Mouse (Mus musculus) embryonic facial prominence, embryonic 14.5 days (tissue): ENCODE measurements around the gene Prdm16. TPM values are rescaled to one million over a fixed set of nuclear protein-coding genes. Genes with fewer than 3 reads are reported as not detected.

Experiments used
- ATAC-seq: fragments of 200-750 bp; cut with Nextera tagmentation; 2 replicates; pipeline ENCODE4 v1.8.0; 2017; ENCODE audit warnings: low read depth, moderate number of reproducible peaks, moderate TSS enrichment
- DNase-seq: peaks from one replicate; pipeline ENCODE4 v3.0.0-alpha.2; 2015; ENCODE audit warnings: low spot score
- H3K27ac ChIP-seq: fragments of 300-500 bp; sonication (generic); replicated peaks from 2 replicates; pipeline ENCODE4 v1.5.1; 2014; ENCODE audit warnings: low read depth, mild to moderate bottlenecking, low read length, moderate library complexity
- H3K27me3 ChIP-seq: fragments of 300-500 bp; sonication (generic); replicated peaks from 2 replicates; pipeline ENCODE4 v1.6.1; 2014; ENCODE audit warnings: low read length; ENCODE audit not compliant: control insufficient read depth, insufficient read depth
- H3K36me3 ChIP-seq: fragments of 300-500 bp; sonication (generic); 2 replicates; pipeline ENCODE4 v1.6.1; 2014; ENCODE audit warnings: low read length, mixed read lengths; ENCODE audit not compliant: control insufficient read depth, insufficient read depth
- H3K4me1 ChIP-seq: fragments of 300-500 bp; sonication (generic); 2 replicates; pipeline ENCODE4 v1.6.1; 2014; ENCODE audit warnings: antibody characterized with exemption, low read length; ENCODE audit not compliant: control insufficient read depth, insufficient read depth
- H3K4me2 ChIP-seq: fragments of 300-500 bp; sonication (generic); 2 replicates; pipeline ENCODE4 v1.6.1; 2014; ENCODE audit warnings: low read depth, mild to moderate bottlenecking, low read length, moderate library complexity, mixed read lengths
- H3K4me3 ChIP-seq: fragments of 300-500 bp; sonication (generic); 2 replicates; pipeline ENCODE4 v1.5.1; 2014; ENCODE audit warnings: low read depth, mild to moderate bottlenecking, low read length
- H3K9ac ChIP-seq: fragments of 300-500 bp; sonication (generic); 2 replicates; pipeline ENCODE4 v1.6.1; 2014; ENCODE audit warnings: low read depth, mild to moderate bottlenecking, low read length, moderate library complexity, mixed read lengths
- H3K9me3 ChIP-seq: fragments of 300-500 bp; sonication (generic); 2 replicates; pipeline ENCODE4 v1.6.1; 2016; ENCODE audit warnings: low read length; ENCODE audit not compliant: control insufficient read depth
- WGBS: fragments of 180-500 bp; shearing (Covaris S2); extraction: QIAGEN DNeasy Blood & Tissue Kit; methylation state at CpG from one replicate; pipeline ENCODE4 v1.1.7; 2014; 5-methylcytosine and 5-hydroxymethylcytosine counted together
- polyA plus RNA-seq: library from polyadenylated mRNA; unstranded; fragments of >200 nt; fragmentation: Nextera tagmentation; extraction: Ambion mirVana; gene quantifications from 2 replicates; pipeline ENCODE4 v1.2.1, GENCODE M21; 2014

The Prdm16 gene
- polyA plus RNA-seq, 1 experiment from 2014 or later, result 12.7 TPM

DNA sequence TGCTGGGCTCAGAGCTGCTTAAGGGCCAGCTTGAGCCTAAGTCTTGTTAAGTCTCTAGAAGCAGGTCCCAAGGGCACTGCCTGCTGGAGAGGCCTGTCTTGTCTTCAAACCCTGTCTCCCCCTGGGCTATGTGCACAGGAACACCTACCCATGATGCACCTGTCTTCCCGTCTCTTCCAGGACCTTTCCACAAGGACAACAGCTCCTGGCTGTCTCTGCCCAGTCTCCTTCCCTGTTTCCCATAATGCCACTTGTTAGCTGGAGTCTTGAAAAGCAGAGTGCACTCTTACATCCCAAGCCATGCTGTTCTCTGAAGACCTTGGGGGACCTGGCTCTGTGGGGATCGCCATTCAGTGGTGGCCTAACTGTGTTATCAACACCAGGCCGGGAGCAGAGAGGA, 35.7 kb downstream of the Prdm16 start:
- no peak overlapping the region for H3K9ac ChIP-seq
- peaks cover 21% of the 10 kb centered on the region for H3K4me1 ChIP-seq
- no peak for DNase-seq
- no peak overlapping the region for H3K4me2 ChIP-seq
- no peak for ATAC-seq
- no peak overlapping the region for H3K4me3 ChIP-seq
- H3K9me3 ChIP-seq, result no peaks in the 10 kb centered on the region
- no peaks in the 10 kb centered on the region for H3K27me3 ChIP-seq
- WGBS, result 51% methylated on average over 3 of the region's 3 CpGs
- H3K36me3 ChIP-seq, result no peaks in the 10 kb centered on the region
- H3K27ac ChIP-seq, result no peak overlapping the region

DNA sequence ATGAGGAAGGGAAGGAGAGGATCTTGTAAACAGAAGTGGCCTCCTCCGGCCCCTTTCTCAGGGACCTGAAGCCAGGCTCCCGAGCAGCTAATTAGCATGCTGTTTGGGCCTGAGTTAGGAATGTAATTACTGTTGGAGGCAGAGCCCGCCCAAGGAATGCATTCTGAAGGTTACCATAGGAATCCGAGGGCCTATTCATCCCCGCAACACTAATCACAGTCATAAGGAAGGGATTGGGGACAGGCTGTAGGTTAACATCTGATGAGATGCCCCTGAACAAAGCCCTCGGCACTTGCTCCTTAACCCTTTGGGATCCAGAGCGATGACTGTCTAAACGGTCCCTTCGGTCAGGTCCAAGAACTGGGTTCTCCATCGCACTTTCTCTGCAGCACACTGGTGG, 36.7 kb downstream of the Prdm16 start:
- peak; percentile 70 for DNase-seq
- Histone ChIP-seq H3K4me2 (no peak overlapping the region), H3K9me3 (no peaks in the 10 kb centered on the region), H3K27ac (no peak overlapping the region), H3K9ac (no peak overlapping the region), H3K4me1 (peaks cover 21% of the 10 kb centered on the region), H3K27me3 (no peaks in the 10 kb centered on the region), H3K36me3 (no peaks in the 10 kb centered on the region), H3K4me3 (no peak overlapping the region)
- peak; percentile 34; the same call in 1 of the 2 replicates for ATAC-seq
- WGBS, result 24% methylated on average over 10 of the region's 10 CpGs

DNA sequence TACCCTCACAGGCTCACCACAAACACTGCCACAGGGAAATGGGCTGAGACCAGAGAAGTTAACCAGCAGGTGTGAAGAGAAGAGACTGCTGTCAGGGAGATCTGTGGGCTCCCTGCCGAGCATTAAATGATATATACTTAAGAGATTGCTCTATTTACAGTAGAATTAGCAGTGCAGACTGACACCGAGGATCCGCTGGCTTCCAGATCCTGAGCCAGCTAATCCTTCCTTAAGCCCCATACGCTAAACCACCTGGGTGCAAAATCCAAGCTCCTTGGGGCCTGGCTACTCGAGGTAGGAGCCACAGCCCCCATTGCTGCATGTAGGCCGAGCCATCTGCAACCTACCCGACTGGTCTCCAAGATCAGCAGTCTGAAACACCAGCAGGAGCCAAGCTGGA, 38.3 kb downstream of the Prdm16 start:
- Histone ChIP-seq H3K4me1 (peaks cover 21% of the 10 kb centered on the region), H3K9me3 (no peaks in the 10 kb centered on the region), H3K4me2 (no peak overlapping the region), H3K4me3 (no peak overlapping the region), H3K27ac (no peak overlapping the region), H3K9ac (no peak overlapping the region), H3K36me3 (no peaks in the 10 kb centered on the region), H3K27me3 (peaks cover 6% of the 10 kb centered on the region; the same call in 1 of the 2 replicates)
- DNase-seq (peak; percentile 69), ATAC-seq (peak; percentile 69; the same call in 1 of the 2 replicates)
- 50% methylated on average over 7 of the region's 7 CpGs for WGBS

DNA sequence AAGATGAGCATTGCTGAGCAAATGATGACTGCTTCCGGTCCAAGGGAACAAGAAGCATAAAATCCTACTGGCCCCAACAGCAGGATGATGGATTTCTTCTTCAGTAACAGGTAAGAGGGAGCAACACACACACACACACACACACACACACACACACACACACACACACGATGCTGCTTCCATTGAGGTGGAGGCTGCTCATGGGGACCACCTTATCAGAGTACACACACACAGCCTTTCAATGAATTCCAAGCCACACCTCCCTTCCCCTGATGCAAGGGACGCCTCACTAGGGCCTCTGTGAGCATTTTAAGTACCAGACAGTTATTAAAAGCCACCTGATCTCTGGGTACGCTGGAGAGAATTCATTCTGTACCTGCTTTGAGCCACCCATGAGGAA, 39.9 kb downstream of the Prdm16 start:
- Histone ChIP-seq H3K27ac (no peak overlapping the region), H3K4me3 (no peak overlapping the region), H3K4me2 (no peak overlapping the region), H3K9ac (no peak overlapping the region), H3K36me3 (no peaks in the 10 kb centered on the region), H3K27me3 (peaks cover 6% of the 10 kb centered on the region; the same call in 1 of the 2 replicates), H3K9me3 (no peaks in the 10 kb centered on the region), H3K4me1 (peaks cover 20% of the 10 kb centered on the region)
- DNase-seq (no peak), ATAC-seq (no peak)
- 68% methylated on average over 3 of the region's 4 CpGs for WGBS

DNA sequence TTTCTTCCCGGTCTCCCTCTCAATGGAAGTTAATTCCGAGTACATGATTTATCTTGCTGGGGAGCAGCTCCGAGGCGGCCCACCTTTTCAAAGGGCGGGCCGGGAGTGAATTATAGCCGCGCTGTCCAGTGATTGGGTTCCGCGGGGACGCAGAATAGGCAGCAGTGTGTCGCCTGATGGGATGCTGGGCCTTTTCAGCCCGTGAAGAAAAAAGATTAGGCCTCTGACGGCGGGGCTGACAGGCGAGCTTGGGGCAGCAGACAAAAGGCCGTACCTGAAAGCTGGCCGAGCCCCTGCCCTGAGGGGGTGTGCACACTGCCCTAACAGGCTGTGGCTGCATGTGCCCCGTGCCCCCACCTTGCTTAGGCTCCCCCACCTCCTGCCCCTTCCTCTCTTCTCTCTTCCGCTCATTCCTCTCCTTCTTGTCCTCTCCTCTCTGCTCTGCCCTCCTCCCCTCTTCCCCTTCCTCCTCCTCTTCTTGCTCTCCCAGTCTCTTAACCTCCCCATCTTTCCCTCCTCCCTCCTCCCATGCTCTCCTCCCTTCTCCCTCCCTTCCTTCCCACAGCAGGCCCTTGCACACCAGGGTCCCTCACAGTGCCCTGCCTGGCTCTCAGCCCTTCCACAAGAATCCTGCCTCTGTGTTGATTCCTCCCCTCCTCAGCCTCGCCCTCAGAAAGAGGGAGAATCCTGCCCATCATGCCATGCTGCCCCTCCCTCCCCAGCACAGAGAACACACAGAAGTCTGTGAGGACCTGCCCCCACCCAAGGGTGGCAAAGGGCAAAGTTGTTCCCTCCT, 41.7 kb downstream of the Prdm16 start:
- H3K9me3 ChIP-seq, result no peaks in the 10 kb centered on the region
- no peak overlapping the region for H3K4me3 ChIP-seq
- DNase-seq (peak; percentile 29), ATAC-seq (no peak)
- H3K9ac ChIP-seq, result peak overlapping the region; percentile 3; the same call in 1 of the 2 replicates
- H3K27ac ChIP-seq, result no peak overlapping the region
- peaks cover 6% of the 10 kb centered on the region; the same call in 1 of the 2 replicates for H3K27me3 ChIP-seq
- H3K36me3 ChIP-seq, result no peaks in the 10 kb centered on the region
- no peak overlapping the region for H3K4me2 ChIP-seq
- WGBS, result 29% methylated on average over 19 of the region's 21 CpGs
- H3K4me1 ChIP-seq, result peaks cover 13% of the 10 kb centered on the region

DNA sequence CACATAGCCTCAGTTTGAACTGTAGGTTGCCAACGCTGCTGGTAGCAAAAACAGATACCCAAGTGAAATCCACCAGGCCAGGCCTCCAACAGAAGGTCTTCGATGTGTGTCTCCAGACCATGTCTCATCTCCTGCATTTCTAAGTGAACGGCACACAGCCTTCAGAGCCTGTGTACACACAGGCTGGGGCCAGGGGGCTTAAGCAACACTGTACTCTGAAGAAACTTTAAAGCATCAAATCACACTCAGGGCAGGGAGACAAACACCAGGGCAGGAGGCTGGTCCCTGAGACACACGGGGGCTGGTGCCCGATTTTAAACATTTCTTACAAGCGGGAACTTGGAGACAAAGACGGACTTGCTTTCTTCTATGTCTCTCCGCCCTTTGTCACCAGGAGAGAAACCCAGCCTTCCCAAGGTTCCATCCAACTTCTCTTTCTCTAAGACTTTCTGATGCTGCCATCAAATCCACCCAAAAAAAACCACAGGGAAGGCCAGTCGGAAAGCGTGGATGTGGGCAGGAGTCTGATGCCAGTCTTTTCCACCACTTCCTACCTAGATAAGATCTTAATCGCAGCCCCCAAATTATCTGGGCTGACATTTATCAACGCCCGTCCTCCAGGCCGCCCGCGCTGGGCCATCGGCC, 42.4 kb downstream of the Prdm16 start:
- H3K27ac ChIP-seq, result no peak overlapping the region
- no peaks in the 10 kb centered on the region for H3K9me3 ChIP-seq
- ATAC-seq (no peak), DNase-seq (no peak)
- peaks cover 7% of the 10 kb centered on the region for H3K4me1 ChIP-seq
- H3K27me3 ChIP-seq, result peaks cover 6% of the 10 kb centered on the region; the same call in 1 of the 2 replicates
- H3K9ac ChIP-seq, result peak overlapping the region; percentile 3; the same call in 1 of the 2 replicates
- no peak overlapping the region for H3K4me3 ChIP-seq
- WGBS, result 60% methylated on average over 17 of the region's 17 CpGs
- H3K36me3 ChIP-seq, result no peaks in the 10 kb centered on the region
- H3K4me2 ChIP-seq, result no peak overlapping the region

DNA sequence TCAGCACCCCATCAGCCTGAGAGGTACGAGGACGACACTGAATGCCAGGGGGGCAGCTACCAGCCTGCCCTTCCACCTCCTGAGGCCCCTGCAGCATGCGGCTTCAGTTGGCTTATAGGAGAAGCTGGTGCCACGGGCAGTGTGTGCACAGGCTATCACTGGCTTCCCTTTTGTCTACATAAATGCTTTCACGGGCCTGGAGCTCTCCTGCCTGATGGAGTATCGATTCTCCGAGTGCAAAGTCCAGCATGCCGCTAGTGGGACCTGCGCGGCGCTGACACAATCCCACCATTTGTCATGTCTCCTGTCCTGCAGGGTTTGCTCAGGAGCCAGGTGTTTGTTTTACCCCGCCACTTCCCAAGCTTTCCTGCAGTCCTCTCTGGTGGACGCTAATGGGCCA, 44.1 kb downstream of the Prdm16 start:
- Histone ChIP-seq H3K36me3 (no peaks in the 10 kb centered on the region), H3K4me3 (no peak overlapping the region), H3K4me2 (no peak overlapping the region), H3K9ac (no peak overlapping the region), H3K9me3 (no peaks in the 10 kb centered on the region), H3K27ac (no peak overlapping the region), H3K4me1 (peaks cover 4% of the 10 kb centered on the region; the same call in 1 of the 2 replicates), H3K27me3 (peaks cover 6% of the 10 kb centered on the region; the same call in 1 of the 2 replicates)
- WGBS, result 72% methylated on average over 13 of the region's 13 CpGs
- ATAC-seq, result no peak
- no peak for DNase-seq

DNA sequence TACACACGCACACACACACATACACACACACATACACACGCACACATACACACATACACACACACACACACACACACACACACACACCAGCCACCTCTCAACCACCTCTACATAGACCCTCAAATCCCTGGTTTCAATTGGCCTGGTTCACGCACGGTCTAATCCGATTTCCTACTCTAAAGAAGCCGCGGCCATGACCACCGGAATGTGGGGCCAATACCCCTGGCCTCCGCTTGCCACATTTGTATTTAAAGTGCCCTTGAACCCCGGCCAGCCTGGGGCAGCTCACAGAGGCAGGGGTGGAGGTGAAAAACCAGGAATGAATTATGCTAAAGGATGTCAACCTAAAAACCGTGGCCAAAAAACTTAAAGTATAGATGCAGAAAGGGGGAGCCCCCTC, 45.8 kb downstream of the Prdm16 start:
- Histone ChIP-seq H3K36me3 (no peaks in the 10 kb centered on the region), H3K27me3 (peaks cover 6% of the 10 kb centered on the region; the same call in 1 of the 2 replicates), H3K9me3 (no peaks in the 10 kb centered on the region), H3K4me2 (no peak overlapping the region), H3K9ac (no peak overlapping the region), H3K27ac (no peak overlapping the region), H3K4me1 (peaks cover 21% of the 10 kb centered on the region), H3K4me3 (no peak overlapping the region)
- ATAC-seq (0 out of 2 replicates have a peak, but pooled peaks have one; percentile 34), DNase-seq (no peak)
- 38% methylated on average over 9 of the region's 11 CpGs for WGBS
